Mouse (Mus musculus): ENCODE measurements around the gene Plk5. TPM values are rescaled to one million over a fixed set of nuclear protein-coding genes. Genes with fewer than 3 reads are reported as not detected.
A peak's percentile ranks its signal among the peaks of the same experiment; 100 is the strongest.

Gene Plk5
- total RNA-seq, 4 experiments from 2014 or later = 0.27 to 0.36 TPM; not detected in 2

GRCm38 (mm10) chr10:80356737-80357136 lies 478 bp downstream of the Plk5 start:
- DNase-seq (ENCODE audit: low spot score in 2 of 2) = no peak

- no peak for DNase-seq (ENCODE audit: low spot score in 2 of 2)
Measured at GRCm38 (mm10) chr10:80357336-80357735, 1.1 kb downstream of the Plk5 start.

GRCm38 (mm10) chr10:80357994-80358639 lies 1.9 kb downstream of the Plk5 start:
- no peak for DNase-seq (ENCODE audit: low spot score in 2 of 2)

- no peak for DNase-seq (ENCODE audit: low spot score in 2 of 2)
Measured at GRCm38 (mm10) chr10:80363734-80364133, 7.5 kb downstream of the Plk5 start.

- no peak for DNase-seq (ENCODE audit: low spot score in 2 of 2)
Measured at GRCm38 (mm10) chr10:80365736-80366135, 9.5 kb downstream of the Plk5 start.

GRCm38 (mm10) chr10:80367954-80368353 lies 11.7 kb downstream of the Plk5 start:
- DNase-seq (ENCODE audit: low spot score in 2 of 2) = no peak

GRCm38 (mm10) chr10:80368392-80368791 lies 12.1 kb downstream of the Plk5 start:
- no peak for DNase-seq (ENCODE audit: low spot score in 2 of 2)

DNA sequence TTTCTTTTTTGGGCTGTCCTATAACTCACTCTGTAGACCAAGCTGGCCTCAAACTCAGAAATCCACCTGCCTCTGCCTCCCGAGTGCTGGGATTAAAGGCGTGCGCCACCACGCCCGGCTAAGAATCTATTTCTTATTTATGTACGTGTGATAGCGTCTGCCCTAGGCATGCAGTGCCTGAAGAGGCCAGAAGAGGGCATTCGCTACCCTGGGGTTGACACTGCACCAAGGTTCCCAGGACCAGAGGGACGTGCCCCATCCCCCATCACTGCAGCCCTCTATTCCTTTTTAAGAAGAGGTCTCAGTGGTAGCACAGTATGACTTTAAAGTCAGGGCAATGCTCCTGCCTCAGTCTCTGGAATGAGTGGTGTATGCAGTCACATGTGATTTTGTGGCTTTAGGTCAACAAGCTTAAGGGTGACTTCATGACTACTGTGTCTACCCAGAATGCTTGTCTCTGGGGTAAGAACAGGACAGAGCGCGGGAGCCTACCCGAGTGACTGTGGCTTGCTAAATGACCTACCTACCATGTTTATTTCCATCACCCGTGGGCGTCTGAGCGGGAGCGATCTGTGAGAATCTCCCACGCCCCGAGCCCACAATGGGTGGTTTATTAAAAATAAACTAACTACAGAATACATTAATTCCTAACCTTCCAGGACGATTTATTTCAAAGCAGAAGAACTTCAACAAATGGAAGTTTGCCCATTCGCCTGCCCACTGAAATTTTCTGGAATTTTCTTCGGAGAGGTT lies 13.9 kb downstream of the Plk5 start:
- DNase-seq (ENCODE audit: low spot score in 2 of 2) = no peak

GRCm38 (mm10) chr10:80371411-80371966 lies 15.2 kb downstream of the Plk5 start:
- no peak for DNase-seq (ENCODE audit: low spot score in 2 of 2)

GRCm38 (mm10) chr10:80371983-80372382 lies 15.7 kb downstream of the Plk5 start:
- DNase-seq (ENCODE audit: low spot score in 2 of 2) = no peak

DNA sequence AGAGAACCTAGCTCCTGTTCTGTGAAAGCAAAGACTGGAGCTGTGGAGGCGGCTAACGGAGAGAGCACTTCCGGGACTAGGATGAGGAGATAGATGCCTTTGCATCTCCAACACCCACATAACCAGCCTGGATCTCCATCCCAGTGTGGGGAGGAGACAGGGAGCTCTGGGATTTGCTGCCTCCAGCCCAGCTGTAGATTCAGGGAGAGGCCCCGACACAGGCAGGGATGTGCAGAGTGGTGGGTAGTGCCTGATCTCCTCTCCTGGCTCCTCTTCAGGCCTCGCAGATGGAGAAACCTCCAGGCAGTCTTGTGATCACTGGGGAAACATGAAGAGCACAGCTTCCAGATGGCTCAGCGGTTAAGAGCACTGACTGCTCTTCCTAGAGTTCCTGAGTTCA lies 16.4 kb downstream of the Plk5 start:
- DNase-seq (ENCODE audit: low spot score in 2 of 2) = no peak

GRCm38 (mm10) chr10:80374063-80374462 lies 17.8 kb downstream of the Plk5 start:
- DNase-seq (ENCODE audit: low spot score in 2 of 2) = peak; percentile 48 to 49

DNA sequence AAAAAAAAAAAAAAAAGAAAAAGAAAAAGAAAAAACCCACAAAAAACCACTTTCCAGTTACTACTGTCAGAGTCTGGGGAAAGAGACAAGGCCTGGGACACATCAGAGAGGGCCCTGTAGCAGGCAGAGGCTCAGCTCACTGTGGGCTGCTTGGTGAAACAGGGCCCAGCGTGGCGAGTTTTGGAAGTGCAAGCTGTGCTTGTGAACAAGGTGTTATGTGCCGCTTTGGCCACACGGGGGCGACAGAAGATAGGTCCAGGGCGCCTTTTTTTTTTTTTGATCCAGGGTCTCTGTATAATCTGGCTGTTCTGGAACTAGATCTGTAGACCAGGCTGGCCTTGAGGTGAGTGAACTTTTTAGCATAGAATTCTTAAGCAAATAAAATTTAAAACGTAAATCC lies 19.9 kb downstream of the Plk5 start:
- peak; percentile 77 to 85 for DNase-seq (ENCODE audit: low spot score in 2 of 2)

DNA sequence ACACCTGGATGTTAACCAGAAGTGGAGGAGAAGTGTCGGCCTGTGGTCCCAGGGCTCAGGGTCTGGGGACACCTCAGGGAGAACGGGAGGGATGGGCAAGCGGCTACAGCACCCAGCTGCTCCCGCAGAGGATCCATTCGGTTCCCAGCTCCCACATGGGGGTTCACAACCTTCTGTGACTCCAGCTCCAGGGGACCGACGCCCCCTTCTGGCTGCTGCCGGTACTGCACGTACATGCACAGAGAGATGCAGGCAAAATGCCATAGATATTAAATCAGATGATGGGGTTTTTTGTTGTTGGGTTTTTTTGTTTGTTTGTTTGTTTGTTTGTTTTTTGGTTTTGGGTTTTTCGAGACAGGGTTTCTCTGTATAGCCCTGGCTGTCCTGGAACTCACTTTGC lies 21.5 kb downstream of the Plk5 start:
- no peak for DNase-seq (ENCODE audit: low spot score in 2 of 2)

- no peak for DNase-seq (ENCODE audit: low spot score in 2 of 2)
Measured at GRCm38 (mm10) chr10:80382641-80383365, 26.5 kb downstream of the Plk5 start.

DNA sequence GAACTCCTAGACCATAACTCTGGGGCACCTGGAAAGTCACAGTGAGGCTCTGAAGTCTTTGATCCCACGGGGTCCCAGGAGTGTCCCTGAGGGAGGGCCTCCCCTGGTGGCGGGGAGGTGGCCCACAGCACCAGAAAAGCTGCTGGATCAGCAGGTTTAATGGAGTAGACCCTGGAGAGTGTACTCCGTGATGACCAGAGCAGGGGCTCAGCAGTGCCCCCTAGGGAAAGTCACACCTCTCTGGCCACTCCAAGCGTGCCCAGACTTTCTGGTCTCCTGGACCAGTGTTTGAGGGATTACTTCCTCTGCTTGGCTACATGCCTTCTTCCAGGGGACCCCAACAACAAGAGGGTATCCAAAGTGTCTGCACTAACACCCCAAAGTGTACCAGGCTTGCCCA lies 27.2 kb downstream of the Plk5 start:
- no peak for DNase-seq (ENCODE audit: low spot score in 2 of 2)

DNA sequence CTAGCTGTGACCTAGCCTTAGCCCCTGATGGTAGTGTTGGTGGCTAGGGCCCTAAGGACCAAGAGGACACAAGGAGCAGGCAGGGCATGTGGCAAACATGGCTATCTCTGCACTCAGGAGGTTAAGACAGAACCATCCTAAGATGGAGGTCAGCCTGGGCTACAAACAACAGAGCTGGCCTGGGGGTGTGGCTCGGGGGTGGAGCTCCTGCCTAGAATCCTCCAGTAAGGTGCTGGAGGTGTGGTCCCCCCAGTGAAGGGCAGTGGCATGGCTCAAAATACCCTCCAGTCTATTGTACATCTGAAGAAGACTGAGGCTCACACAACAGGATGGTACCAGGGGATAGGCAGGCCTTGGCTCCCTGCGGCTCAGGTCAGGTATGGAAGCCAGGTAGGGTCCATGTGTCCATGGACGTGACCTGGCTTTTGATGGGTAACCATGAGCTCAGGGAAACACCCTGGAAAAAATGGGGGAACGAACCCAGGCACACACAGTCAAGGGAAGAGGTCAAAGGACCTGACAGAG lies 27.9 kb downstream of the Plk5 start:
- no peak for DNase-seq (ENCODE audit: low spot score in 2 of 2)

GRCm38 (mm10) chr10:80384709-80385108 lies 28.4 kb downstream of the Plk5 start:
- no peak for DNase-seq (ENCODE audit: low spot score in 2 of 2)

- DNase-seq (ENCODE audit: low spot score in 2 of 2) = no peak
Measured at GRCm38 (mm10) chr10:80385310-80385709, 29.1 kb downstream of the Plk5 start.

GRCm38 (mm10) chr10:80385811-80386734 lies 29.8 kb downstream of the Plk5 start:
- DNase-seq (ENCODE audit: low spot score in 2 of 2) = no peak

Data from gastrocnemius, adult 8-10 months (tissue).